Mouse (Mus musculus) layer of hippocampus, adult 9-11 months (tissue): ENCODE results near the gene Tmem135.
"Not testable (repeated sequence)": the region's sequence is repeated elsewhere in the genome, so short reads cannot be mapped to it uniquely, and the experiment has no call there.

Experiments
- DNase-seq: peaks from one replicate; pipeline ENCODE4 v3.0.0; 2022

Tmem135 gene

DNA sequence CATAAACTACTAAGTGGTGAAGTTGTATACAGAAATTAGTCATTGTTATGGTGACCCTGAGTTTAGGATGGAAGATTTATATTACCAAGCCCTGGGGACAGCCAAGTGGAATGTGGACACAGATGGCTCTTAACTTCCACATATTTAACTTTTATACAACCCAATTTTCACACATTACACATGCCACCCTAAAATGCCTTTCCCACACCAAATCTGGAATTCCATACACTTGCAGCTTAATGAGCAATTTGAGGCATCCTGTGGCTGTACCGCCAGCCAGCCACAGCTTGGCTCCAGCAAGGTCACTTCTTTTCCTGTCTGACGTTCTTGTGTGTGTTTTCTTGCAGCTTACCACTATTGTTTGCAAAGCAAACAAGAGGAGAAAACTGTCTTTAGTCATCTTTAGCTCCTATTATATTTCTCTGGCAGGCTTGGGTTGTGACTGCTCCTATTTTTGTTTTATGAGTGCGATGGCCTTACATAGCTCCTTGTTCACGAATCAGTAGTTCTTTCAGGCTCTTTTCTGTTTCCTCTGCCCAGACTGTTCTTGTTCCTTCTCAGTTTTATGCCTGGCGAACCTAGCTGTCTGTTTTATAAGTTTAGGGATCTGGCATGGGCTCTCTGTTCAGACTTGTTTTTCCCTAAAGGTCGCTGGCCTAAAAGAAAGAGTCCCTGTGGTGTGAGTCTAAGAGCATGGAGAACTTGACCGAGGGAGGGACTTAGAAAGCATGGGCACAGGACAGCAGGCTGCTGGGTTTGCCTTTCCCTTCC lies 22.9 kb downstream of the Tmem135 start:
- no peak for DNase-seq

DNA sequence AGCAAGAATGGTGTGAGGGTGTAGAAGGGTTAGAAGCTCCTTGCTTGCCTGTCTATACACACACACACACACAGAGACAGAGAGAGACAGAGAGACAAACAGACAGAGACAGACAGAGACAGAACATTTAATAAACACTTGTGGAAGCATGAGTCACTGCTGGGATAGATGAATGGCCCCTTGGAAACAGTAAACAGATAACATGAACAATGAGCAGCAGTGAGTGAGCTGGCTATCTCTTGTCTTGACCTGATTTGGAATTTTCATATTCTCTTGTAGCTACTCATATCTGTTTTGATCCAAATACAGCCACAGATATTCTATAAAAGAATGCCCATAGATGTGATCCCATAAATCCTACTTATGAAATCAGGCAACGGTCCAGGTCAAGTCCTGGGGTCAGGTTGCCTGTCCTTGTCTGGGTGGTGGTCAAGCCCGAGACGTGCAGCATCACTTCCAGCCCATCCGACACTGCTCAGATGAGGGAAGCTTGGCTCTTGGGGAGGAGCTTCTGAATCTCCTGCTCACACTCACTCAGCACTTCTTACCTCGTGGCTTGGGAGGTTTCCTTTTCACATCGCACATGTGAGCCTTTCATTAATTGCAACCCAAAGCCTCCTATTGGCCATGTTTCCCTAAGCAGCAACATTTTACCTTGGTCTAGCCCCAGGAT lies 32.3 kb downstream of the Tmem135 start:
- no peak for DNase-seq

- DNase-seq: peak; percentile 47
Observed at GRCm38 (mm10) chr7:89370917-89371316, 33.1 kb downstream of the Tmem135 start.

DNA sequence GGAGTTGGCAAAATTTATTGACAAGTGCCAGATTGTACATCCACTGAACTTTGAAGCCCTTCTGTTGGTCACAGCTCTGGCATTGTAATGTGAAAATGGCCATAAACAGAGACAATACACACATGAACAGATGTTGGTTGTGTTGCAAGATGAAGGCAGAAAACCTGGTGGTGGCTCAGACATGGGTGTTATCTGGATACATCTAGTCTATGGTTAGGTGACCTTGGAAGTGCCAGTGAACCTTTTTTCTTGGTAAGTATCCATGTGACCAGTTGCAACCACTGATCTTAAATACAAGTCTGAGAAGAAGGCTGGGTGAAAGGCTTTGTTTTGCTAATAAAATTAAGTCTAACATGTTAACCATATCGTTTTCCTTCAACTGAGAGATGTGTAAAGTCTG lies 33.9 kb downstream of the Tmem135 start:
- DNase-seq: no peak

DNA sequence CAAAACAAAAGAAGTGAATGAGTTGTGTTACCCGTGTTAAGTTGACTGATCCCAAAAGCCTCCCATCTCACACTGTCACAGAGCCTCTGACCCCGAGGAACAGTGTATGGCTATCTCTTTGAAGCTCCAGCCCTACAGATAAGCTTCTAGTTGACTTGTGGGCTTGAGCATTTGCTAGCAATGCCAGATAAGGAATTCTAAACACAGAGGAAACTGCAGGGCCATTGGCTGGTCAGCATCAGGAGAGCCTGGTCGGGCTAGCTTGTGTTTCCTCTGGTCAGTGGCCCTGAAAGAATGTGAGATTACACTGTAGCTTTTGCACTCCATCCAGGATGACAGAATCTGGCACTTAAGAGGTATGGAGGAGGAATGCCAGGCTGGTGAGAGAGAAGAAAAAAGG lies 36.4 kb downstream of the Tmem135 start:
- no peak for DNase-seq

GRCm38 (mm10) chr7:89365135-89365880 lies 38.7 kb downstream of the Tmem135 start:
- DNase-seq: peak; percentile 31

DNA sequence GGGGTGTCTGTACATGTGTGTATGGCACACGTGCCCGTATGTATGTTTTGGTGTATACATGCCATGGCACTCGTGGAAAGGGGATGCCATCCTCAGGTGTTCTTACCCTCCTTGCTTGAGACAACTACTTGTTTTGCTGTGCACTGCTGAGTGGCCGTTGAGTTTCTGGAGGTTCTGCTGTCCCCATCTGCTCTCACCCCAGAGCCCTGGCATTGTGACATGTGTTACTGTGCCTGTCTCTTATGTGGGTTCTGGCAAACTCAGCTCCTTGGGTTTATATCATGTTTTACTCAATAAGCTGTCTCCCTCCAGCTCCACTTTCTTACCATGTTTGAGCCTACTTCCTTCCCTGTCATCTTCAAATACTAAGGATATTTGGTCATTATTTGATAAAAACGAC lies 40.0 kb downstream of the Tmem135 start:
- no peak for DNase-seq

GRCm38 (mm10) chr7:89356307-89356706 lies 47.7 kb downstream of the Tmem135 start:
- no peak for DNase-seq

GRCm38 (mm10) chr7:89355519-89356255 lies 48.3 kb downstream of the Tmem135 start:
- DNase-seq: no peak

DNA sequence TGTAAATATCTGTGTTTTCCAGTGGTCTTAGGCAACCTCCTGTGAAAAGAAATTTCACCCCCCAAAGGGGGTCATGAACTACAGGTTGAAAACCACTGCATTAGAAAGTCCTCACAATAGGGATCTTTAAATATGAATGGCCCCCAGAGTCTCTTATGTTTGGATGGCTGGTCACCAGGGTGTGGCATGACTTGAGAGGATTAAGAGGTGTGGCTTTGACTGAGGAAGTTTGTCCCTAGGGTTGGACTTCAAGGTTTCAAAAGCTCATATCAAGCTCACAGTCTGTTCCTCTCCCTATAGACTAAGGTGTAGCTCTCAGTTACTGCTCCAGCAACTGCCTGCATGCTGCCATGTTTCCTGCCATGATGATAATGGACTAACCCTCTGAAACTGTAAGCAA lies 62.0 kb downstream of the Tmem135 start:
- DNase-seq: no peak

- no peak for DNase-seq
Observed at GRCm38 (mm10) chr7:89339808-89340207, 64.2 kb downstream of the Tmem135 start.

DNA sequence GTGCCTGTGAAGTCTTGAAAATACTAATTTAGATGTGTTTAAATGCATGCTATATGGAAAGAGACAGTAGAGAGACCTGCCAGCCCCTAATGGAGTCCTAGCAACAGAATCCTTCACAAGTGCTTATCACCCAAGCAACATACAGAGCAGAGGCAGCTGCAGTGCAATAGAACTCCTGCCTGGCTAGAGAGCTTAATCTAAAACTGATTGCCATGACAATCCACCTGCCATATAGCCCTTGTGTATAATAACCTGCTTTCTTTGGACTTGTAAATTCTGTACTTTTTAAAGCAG lies 64.9 kb downstream of the Tmem135 start:
- DNase-seq: peak; percentile 18

- DNase-seq: peak; percentile 92
Observed at GRCm38 (mm10) chr7:89338350-89339141, 65.5 kb downstream of the Tmem135 start.

- no peak for DNase-seq
Observed at GRCm38 (mm10) chr7:89337711-89338349, 66.2 kb downstream of the Tmem135 start.

GRCm38 (mm10) chr7:89336434-89336833 lies 67.6 kb downstream of the Tmem135 start:
- no peak for DNase-seq

DNA sequence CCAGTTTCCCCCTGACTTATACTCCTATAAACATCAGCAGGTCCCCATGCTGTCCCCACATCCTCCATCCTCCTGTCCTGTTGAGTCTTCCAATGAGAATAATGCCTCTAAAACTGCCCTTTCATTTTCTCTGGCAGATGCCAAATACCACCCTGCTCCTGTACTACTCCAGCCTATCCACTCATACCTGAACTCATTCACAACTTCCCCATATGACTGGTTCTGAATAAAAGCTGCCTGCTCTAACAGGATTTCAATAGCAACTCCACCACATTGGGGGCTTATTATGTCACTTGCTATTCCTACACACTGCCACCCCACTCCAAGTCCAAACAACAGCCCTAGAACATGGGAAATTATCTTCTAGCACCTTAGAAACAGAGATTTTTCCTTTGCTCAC lies 68.7 kb downstream of the Tmem135 start:
- no peak for DNase-seq

- DNase-seq: no peak
Observed at GRCm38 (mm10) chr7:89329896-89330295, 74.1 kb downstream of the Tmem135 start.

GRCm38 (mm10) chr7:89327731-89328130 lies 76.3 kb downstream of the Tmem135 start:
- DNase-seq: no peak

- no peak for DNase-seq
Observed at GRCm38 (mm10) chr7:89326761-89327160, 77.3 kb downstream of the Tmem135 start.

GRCm38 (mm10) chr7:89326202-89326601 lies 77.8 kb downstream of the Tmem135 start:
- DNase-seq: no peak

- DNase-seq: not testable (repeated sequence)
Observed at GRCm38 (mm10) chr7:89322741-89323140, 81.3 kb downstream of the Tmem135 start.

DNA sequence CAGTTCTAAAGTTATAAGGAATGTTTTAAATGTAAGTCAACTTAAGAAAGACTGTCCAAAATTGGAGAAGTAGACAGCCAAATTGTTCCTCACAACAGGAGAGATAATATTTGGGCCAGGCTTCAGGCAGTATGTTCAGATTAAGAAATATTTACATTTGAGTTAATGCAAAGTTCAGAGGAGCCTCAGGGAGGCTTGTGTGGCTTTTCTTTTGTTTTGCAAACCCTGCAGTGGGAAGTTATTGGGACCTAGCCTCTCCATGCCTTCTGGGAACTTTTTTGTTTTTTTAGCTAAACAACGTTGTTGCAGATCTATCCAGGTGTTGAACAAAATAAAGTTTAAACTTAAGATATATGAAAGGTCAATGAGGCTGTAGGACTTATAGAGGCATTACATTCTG lies 84.7 kb downstream of the Tmem135 start:
- no peak for DNase-seq
